Mouse (Mus musculus): ENCODE data around the gene Dis3l2.

Dis3l2 gene

DNA sequence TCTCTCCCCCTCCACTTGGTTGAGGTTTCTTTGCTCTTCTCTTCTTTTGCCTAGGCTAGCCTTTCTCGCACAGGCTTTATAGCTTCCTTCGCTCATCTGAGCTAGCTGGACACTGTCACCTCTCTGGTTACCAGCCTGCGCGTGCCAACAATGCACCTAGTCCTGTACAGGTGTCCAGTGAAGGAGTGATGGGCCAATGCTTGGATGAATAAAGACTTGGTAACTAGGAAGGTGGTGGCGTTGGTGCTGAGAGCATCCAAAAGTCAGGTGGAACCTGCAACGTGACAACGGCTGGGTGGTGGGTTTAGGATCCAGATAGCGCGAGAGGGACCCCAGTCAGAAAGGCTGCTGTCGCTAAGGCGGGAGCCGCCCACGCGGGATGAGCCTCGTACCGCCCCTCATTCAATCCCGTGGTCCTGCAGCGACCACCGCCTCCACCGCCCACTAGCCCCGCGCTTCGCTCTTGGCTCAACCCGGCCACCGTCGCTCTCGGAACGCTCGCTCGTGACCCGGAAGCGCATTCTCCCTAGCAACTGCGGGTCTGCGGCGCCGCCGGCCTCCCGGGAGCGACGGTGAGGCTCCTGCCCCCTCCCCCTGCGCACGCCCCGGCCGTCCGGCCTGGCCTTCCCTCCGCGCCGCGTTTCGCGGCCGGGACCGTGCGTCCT, at the start of gene Dis3l2:
TSS of gene Dis3l2 (plus strand) at position 509 of the 665 bp plus-strand sequence.
- in situ Hi-C loops (cut with MboI): no loop called here

DNA sequence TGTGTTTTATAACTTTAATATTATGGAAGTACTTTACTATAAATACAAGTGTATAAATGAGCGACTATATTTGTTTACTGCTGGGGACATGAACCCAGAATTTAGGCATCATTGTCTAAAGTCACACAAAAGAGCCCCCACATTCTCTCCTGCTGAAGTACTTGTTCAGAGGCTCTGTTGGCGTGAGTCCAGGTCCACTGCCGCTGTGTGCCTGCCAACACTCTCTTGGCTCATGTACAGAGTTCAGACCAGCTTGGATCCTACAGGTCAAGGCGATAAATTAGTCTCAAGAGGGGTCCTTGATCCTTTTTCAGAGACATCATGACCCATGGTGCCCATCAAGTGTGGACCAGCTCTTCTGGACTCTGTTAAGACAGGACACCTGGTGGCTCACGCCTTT, 46.5 kb upstream of the Dis3l2 start:
- in situ Hi-C loops (cut with MboI): no loop called here

DNA sequence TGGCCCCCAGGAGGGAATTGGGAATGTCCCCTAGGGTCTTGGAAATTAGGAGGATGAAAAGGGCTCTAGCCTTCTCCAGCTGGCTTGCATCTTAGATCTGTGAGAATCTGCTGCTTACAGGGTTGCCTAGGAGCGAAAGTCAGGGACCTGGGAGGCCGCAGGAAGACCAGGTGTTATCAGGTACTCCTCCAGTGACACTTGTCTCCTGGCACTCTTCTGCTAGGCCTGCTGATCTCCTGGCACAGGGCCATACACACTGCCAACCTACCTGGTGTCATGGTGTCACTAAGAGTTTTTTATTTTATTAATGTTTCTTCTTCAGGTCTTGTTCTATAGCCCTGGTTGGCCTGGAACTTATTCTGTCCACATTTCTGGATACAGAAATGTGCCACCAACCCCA, 38.5 kb upstream of the Dis3l2 start:
- in situ Hi-C loops (cut with MboI): loop anchor here (10.0 kb wide), 1 partner anchor 380 kb away; no protein-coding TSS in a partner anchor

DNA sequence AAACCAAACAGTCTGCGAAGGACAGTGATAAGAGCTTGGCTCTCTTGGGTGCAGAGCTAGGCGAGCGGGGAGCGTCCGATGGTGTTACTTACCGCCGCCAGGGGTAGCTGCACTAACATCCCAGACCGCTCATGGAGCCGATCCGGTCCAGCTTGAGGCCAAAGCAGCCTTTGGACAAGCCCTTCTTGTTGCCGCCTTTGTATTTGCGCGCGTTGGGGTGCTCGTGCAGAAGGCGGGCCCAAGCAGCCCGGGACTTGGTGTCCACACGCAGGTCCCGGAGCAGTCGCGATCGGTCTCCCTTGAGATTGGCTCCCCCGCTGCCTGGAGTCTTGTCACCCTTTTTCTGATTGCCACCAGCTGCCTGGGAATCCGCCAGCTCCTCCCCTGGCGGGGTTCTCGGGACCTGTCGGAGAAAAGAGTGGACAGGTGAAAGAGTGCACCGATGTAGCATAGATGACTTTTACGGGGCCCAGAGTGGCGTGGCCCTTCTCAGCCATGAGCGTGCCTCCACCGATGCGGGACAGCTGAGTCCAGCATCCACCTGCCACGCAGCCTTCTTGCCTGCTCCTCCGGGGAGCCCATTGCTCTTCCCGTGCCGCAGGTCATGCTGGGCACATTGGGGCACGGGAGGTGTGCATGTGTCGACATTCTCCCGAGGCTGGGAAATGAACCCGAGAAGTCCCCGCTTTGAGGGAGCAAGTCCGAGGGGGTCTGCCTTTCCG, 33.9 kb upstream of the Dis3l2 start:
- in situ Hi-C loops (cut with MboI): loop anchor here (10.0 kb wide), 1 partner anchor 375 kb away; no protein-coding TSS in a partner anchor

DNA sequence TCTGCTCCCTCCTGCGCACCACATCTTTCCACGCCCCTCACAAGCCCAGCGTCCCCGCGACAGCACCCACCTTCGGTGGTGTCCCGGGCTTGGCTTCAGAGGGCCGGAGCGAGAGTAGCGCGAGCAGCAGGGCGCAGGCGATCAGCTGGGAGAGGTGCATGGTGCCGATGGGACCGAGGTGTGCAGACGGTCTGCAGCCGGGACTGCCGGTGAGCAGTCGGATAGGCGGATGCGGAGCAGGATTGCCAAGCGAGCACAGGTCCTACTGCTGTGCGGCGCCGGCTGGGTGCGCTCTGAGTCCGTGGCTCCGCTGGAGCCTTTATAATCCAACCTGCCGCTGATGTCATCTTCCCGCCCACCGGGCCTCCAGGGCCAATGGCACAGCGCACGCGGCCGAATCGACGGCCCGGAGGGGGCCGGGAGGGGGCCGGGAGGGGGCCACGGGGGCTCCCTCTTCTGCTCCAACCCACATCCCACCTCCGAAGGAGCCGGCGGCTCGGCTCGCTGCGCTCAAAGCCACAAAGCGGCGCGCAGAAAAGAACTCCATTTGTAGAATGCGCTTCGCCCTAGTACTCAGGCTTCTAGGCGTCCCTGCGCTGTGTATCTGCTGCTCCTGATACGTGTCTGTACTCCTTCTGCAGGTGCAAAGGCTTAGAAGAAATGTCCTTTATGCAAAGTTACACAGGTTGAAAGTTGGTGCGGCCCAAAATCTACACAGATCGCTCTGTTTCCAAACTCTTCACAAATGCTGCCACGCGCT, 33.1 kb upstream of the Dis3l2 start, which contains the start of gene Nppc:
TSS of gene Nppc (minus strand) at position 293 of the 760 bp plus-strand sequence.
- in situ Hi-C loops (cut with MboI): no loop called here

DNA sequence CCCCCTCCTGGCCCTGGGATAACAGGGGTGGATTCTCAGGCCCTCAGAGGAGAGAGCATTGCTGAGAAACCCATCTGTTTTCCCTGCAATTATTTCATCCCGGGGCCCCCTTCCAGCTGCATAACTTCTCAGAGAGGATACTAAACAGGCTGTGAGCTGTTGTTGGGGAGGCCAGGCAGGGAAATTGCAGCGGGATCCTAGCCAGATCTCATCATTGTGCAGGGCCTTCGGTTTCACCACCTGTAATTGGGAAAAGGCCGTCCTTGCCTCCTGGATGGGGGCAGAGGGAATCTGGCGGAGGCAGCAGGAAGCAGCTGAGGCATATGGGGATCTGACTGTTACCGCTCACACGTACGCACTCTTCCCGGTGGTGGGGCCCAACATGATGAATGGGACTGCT, 29.2 kb upstream of the Dis3l2 start:
- in situ Hi-C loops (cut with MboI): no loop called here

DNA sequence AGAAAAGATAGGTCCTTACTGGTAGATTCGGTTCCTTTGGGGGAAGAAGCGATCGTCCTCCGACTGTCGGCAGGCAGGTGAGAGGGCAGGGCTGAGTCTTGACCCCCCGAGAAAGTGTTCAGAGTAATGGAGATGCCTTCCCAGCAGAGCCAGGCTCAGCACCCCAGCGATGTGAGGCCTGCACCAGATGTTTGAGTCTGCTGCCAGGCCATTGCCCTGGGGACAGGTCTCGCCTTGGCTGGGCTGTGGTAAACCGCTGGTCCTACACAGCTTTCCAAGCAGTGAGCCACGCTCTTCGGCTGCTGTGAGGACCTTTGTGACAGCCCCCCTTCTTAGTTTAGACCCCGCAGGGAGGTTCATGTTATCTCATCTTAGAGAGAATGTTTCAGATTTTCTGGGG, 28.5 kb upstream of the Dis3l2 start:
- in situ Hi-C loops (cut with MboI): no loop called here

DNA sequence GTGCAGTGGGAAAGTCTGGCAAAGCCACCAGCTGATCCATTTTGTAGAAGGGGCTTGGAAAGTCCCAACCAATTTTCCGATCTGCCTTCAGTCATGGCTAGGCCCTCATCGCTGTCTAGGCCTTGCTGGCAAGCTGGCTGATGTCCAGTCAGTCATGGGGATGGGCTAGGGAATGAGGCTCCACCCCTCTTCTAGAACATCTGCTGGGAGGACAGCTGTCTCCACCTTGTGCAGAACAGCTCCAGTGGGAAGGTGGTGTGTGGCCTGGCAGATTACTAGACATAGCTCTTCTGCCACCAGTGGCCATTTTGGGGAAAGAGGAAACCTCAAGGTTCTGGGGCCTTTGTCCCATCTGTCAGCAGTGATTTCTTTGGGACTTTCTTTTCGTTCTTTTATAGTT, 26.0 kb upstream of the Dis3l2 start:
- in situ Hi-C loops (cut with MboI): no loop called here

DNA sequence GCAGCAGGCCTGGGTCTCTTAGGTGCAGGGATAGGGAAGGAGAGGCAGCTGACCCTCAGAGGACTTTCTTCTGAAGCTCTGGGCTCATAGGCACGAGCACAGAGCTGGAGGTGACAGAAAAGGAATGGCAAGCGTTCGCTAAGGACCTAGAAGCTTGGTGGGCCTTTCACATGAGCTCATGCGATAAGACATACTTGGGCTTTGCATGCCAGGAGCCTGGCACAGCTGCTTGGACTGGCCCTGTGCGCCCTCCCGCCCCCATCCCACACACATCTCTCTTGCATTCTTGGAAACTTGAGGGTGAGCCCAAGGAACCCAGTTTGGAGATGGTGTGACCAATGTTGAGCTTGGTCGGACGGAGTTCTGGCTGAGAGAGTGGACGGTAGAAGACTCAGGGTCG, 24.9 kb upstream of the Dis3l2 start:
- in situ Hi-C loops (cut with MboI): no loop called here

DNA sequence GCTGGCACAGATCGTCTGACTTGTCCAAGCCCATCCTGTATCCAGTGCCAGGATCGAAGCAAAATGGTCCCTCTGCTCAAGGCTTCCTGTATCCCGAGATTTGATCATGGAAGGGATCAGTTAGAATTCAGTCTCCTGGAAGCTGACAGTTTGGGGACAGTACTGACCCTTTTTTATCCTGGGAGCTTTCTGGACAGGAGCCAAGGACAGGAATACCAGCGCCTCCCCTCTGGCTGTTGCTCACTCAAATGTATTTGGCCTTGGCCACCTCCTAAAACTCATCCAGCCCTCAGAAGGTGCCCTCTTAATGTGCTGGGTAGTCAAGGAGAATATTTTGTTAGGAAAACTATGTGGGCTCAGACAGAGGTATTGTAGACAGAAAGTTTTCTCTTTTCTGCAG, 16.4 kb upstream of the Dis3l2 start:
- in situ Hi-C loops (cut with MboI): no loop called here

DNA sequence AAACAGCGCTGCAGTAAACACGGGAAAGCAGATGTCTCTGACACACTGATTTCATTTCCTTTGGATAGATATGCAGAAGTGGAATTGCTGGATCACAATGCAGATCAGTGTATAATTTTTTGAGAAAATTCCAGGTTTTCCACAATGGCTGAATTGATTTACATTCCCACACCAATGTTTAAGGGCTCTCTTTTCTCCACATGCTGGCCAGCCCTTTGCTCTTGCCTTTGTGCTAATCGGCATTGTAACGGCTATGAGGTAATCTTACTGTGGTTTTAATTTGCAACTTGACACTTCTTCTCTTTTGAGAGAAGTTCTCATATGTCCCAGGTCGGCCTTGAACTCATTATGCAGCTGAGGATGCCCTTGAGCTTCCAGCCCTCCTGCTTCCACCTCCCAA, 12.6 kb upstream of the Dis3l2 start:
- in situ Hi-C loops (cut with MboI): no loop called here

DNA sequence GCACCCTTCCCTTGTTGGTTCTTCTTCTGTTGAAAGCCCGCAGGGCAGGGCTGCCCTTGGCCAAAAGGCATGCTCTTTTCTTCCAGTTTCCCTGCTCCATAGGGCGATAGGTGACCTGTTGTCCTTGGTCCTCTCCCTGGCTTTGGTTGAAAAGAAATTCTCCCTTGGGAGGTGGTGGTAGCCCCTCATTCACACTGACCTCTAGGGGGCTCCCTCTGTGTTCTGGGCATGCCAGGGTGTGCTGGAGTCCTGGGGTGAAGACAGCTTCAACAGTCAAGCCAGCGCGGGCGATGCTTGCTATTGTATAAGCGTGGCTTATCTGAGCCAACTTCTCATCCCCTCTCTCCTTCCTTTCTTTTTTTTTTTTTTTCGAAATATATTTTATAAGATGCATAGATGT, 6.7 kb upstream of the Dis3l2 start:
- in situ Hi-C loops (cut with MboI): no loop called here

DNA sequence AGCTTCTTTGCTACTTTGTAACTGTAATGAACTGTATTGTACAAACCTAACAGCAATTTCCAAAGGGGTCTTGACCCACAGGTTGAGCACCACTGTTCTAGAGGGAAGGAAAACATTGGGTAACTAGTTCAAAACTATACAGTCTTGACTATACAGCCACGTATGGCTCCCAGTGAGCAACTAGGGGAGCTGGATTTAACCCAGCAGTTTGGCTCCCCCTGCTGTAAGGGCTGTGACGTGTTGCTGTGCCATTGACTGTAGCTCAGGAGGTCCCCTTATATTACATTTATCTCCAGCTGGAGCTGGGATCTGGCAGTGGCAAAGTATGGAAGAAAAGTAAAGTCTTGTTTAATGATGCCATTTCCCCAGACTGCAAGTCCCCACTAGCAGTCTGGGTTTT, 4.9 kb upstream of the Dis3l2 start:
- in situ Hi-C loops (cut with MboI): no loop called here

DNA sequence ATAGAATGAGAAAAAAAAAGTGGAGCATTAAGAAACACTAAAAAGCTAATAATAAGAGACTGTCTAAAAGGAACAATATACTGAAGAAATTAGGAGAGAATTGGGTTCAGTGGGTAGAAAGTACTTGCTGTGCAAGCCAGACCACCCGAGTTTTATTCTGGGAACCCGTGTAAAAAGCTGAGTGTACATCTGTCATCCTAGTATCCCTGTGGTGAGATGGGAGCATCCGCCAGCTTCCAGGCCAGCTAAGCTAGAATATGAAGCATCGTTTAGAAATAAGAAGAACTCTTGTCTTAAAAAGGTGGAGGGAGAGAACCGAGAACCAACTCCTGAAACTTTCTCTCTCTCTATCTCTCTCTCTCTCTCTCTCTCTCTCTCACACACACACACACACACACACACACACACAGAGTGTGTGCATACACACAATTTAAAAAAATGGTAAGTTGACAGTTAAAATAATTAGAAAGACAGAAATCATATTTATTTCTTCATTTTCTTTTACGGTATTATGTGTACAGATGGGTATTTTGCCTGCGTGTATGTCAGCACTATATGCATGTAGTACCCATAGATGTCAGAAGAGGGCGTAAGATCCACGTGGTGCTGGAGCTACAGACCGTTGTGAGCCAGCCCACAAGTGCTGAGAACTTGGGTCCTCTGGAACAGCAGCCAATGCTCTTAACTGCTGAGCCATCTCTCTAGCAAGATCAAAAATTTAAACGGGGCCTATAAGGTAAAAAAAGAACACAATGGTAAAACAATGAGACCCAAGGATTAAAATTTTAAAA, 4.1 kb upstream of the Dis3l2 start:
- in situ Hi-C loops (cut with MboI): no loop called here

DNA sequence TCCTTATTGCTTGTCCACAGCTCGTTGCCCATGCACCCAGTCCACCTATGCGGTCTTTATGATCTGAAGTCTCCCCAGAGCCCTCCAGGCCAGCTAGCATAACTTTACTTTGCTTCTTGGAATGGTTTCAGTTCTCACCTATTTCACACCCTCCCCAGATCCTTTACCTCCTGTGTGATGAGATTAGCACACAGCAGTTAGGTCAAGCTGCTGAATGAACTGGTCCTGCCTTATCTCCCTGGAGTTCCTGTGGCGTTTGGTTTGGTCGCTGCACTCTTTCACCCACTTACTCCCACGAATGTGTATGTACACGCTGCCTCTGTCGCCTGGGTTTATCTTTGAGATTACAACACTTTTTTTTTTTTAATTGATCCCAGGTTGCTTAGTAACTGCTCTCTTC, 3.2 kb upstream of the Dis3l2 start:
- in situ Hi-C loops (cut with MboI): no loop called here

DNA sequence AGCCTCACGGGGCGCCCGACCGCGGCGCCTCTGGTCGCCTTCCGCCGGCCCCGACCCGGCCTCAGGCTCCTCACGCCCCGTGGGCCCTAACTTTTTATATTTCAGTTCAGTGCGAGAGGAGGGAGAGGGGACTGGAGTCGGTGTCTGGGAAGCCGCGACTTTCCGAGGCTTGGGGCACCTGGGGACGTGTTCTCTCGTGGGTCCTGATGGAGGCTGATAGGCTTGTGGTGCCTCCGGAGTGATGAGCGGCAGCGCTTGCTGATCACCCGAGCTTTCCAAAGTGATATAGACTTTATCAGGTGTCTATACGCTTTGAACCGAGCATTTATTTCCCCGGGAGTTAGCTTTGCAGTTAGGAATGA, 338 bp downstream of the Dis3l2 start:
- in situ Hi-C loops (cut with MboI): no loop called here

DNA sequence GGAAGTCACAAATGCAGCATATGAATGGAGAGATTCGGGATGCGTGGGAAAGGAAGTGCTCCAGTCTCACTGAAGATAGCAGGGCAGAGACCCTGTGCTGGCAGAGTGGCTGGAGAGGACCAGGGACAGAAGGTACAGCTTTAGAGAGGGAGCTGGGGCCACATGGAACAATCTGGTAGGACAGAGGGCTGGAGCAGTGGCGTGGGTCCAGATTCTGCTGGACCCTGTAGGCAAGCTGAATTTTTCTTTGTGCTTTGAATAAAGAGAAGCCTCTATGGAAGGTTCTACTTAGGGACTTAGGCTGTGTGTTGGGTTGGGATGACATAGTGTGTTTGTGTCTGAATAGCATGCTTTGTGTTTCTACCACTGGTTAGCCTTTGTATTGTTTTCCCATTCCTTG, 1.9 kb downstream of the Dis3l2 start:
- in situ Hi-C loops (cut with MboI): no loop called here

DNA sequence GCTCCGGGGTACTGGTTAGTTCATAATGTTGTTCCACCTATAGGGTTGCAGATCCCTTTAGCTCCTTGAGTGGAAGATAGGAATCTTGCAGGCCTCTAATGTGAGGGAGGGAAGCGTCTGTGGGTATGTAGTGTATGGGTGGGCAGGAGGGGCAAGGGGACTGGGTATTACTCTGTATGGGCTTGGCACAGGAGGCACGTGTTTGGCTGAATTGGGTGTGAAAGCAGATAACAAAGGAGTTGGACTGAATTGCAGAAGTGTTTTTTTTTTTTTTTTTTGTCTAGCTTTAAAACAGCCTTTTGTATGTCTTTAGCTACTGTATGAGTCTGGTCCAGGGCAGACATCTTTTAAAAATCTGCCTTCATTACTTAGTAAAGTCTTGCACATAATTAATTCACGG, 5.9 kb downstream of the Dis3l2 start:
- in situ Hi-C loops (cut with MboI): no loop called here

DNA sequence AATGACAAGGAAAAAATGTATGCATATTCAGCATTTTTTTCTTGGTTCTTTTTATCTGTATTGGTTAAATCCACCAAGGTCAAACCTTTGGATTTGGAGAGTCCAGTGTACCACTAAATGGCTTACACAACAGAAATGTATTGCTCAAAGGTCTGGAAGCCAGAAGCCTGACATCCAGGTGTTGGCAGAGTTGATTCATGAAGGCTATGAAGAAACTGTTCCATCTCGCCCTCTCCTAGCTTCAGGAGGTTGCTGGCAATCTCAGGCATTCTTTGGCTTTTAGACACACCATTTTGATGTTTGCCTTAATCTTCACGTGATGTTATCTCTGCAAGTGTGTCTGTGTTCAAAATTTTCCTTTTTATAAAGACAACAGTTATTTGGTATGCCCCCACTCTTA, 8.4 kb downstream of the Dis3l2 start:
- in situ Hi-C loops (cut with MboI): no loop called here

DNA sequence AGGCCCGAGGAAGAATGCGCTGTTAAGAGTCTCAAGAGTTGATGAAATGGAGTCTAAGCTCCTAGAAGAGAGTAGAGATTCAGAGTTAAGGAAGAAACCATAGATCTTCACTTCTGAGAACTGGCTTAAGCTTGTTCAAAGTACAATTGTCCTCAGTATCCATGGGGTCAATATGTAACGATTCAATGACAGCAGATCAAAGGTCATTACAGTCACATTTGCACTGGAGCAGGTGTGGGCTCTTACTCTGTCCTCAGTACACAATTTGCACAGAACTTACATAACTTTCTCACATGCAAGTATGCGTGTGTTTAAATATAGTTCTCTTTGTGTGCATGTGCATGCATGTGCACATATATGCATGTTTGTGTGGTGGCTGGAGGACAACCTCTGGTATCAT, 9.4 kb downstream of the Dis3l2 start:
- in situ Hi-C loops (cut with MboI): no loop called here

DNA sequence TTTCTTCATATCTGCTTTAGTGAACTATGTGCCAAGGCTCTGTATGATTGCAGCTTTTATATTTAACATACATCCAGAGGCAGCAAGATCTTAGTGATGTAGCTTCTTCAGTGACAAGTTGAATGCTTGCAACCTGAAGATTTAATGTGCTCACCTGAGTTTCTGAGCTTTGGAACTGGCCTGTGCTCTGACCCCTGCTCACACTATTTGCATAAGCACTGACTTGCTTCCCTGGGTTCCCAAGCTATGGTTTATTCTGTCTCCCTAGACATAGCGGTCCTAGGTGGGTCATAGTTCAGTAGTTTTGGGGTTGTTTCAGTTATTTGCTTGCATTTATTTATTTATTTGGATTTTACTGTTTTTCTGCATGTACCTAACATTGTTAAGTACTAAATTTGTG, 14.6 kb downstream of the Dis3l2 start:
- in situ Hi-C loops (cut with MboI): no loop called here

DNA sequence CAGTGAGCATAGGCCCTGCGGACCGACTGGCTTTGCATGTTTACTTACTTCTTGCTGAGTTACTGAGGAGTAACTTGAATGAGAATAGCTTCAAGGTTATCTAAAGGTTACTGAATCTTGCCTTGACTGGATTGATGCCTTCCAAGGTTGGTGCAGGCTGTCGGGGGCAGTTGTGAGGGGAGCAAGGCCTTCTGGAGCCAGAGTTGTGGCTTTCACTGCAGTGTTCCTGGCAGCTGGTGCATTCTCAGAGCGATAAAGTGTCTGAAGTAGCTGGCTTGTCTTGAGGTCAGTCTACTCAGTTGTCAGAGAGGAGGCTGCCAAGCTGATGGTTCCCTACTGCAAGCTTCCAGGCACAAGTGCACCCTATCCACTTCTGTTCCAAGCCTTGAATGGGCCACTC, 15.8 kb downstream of the Dis3l2 start:
- in situ Hi-C loops (cut with MboI): no loop called here
